Mouse (Mus musculus): ENCODE data around the gene Cabp4.

GRCm38 (mm10) chr19:4159049-4159448, 15.2 kb upstream of the Cabp4 start:
- TF ChIP-seq TAL1 (IDR thresholded peaks at IDR 0.05; ENCODE audit: low read length) (no peak), GATA1 (IDR thresholded peaks at IDR 0.05; ENCODE audit: low read length) (no peak)
